Mouse (Mus musculus): ENCODE measurements around the gene Trim47. TPM values are rescaled to one million over a fixed set of nuclear protein-coding genes. Genes with fewer than 3 reads are reported as not detected.

Gene Trim47
- total RNA-seq, 1 experiment from 2014 or later: 19.9 TPM

GRCm38 (mm10) chr11:116088741-116089394 is 38.1 kb downstream of the Trim47 start:
- DNase-seq: no peak

GRCm38 (mm10) chr11:116088188-116088587 is 38.8 kb downstream of the Trim47 start:
- DNase-seq: no peak

- peak; percentile 94 for DNase-seq
These were observed 39.5 kb downstream of the Trim47 start for GRCm38 (mm10) chr11:116087194-116088130.

- DNase-seq: peak; percentile 98
These were observed 40.5 kb downstream of the Trim47 start, which contains the start of gene Wbp2 for GRCm38 (mm10) chr11:116086258-116087193. Wbp2 (minus strand) TSS chr11:116086995.

DNA sequence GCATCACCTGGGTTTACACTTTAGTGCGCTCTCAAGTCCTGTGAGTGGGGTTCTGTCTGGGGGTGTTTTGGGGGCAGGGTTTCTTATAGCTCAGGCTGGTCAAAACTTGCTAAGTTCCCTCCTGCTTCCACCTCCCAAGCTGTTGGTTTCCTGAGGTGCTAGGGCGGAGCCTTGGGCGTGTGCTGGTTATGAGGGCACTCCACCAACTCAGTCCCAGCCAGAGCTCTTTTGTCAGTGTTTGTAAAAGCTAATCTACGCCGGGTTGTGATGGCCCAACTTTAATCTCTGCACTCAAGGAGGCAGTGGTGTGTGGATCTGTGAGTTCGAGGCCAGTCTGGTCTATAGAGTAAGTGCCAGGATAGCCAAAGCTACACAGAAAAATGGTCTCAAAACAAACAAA is 42.8 kb downstream of the Trim47 start:
- no peak for DNase-seq

GRCm38 (mm10) chr11:116083096-116083672 is 43.8 kb downstream of the Trim47 start:
- DNase-seq: no peak

- DNase-seq: peak; percentile 67
These were observed 45.9 kb downstream of the Trim47 start for GRCm38 (mm10) chr11:116081081-116081480.

GRCm38 (mm10) chr11:116079511-116079910 is 47.5 kb downstream of the Trim47 start:
- peak; percentile 72 for DNase-seq

DNA sequence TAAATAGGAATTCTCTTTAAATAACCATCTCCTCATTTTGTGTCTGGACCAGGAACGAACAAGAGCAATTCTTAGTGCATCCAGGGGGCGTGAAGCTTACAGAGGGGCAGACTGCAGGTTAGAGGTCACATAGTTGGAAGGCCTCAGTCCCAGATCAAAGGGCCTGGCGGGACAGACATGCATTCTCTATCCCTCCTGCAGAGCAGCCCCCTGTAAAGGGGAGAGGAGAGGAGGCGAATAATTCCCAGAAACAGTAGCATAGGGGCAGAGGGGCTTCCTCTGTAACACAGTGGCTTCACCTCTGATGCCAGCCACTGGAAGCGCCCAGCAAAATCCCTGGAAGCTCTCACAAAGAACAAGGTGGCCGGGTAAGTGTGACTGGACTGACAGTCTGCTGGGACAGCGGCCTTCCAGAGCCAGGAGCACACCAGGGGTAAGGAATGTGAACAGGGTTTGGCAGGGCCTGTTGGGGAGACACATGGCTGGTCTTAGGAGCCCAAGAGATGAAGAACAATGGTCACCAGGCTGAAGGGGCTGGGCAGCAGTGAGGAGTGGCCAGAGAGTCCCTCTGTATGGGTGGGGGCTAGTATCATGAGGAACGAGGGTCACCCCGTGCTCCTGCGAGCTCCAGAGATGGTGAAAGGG is 48.2 kb downstream of the Trim47 start:
- DNase-seq: no peak

GRCm38 (mm10) chr11:116078221-116078620 is 48.8 kb downstream of the Trim47 start:
- peak; percentile 73 for DNase-seq

DNA sequence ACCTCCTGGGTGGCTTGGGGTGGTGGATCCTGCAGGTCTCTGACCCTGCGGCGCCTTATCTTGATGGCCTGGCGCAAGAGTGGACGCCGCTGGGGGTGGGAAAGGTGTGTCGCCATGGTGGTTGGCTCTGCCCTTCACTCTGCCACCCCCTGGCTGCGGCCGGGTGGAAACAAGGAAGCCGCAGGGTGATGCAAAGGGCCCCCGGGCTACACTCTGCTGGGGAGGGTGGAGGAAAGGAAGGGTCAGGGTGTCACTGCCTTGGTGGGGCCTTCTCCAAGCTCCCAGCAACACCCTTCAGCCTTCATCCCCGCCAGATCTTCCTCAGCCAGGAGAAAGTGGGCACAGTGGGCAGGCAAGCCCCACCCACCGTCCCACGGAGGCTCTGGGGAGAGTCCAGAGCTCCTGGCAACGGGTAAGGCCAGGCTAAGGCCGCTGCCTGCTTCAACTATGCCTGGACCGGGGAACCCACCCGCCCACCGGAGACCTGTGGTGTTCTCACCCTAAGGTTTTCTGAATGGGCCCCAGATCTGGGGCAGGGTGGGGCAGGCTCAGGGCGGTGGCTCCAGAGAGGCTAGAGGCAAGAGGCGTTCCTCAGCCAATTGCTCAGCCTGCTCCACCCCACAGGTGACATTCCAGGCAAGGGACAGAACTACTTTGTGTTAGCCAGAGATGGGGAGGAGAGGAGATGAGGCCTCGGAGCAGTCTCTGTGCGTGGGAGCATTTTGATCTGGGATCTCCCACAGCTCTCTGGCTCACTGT is 49.4 kb downstream of the Trim47 start, which contains the start of gene Unc13d:
Unc13d (minus strand) TSS at position 516 of the 759 bp plus-strand sequence.
- peak; percentile 47 for DNase-seq

GRCm38 (mm10) chr11:116076836-116077235 is 50.2 kb downstream of the Trim47 start:
- DNase-seq: no peak

GRCm38 (mm10) chr11:116076266-116076540 is 50.8 kb downstream of the Trim47 start:
- no peak for DNase-seq

DNA sequence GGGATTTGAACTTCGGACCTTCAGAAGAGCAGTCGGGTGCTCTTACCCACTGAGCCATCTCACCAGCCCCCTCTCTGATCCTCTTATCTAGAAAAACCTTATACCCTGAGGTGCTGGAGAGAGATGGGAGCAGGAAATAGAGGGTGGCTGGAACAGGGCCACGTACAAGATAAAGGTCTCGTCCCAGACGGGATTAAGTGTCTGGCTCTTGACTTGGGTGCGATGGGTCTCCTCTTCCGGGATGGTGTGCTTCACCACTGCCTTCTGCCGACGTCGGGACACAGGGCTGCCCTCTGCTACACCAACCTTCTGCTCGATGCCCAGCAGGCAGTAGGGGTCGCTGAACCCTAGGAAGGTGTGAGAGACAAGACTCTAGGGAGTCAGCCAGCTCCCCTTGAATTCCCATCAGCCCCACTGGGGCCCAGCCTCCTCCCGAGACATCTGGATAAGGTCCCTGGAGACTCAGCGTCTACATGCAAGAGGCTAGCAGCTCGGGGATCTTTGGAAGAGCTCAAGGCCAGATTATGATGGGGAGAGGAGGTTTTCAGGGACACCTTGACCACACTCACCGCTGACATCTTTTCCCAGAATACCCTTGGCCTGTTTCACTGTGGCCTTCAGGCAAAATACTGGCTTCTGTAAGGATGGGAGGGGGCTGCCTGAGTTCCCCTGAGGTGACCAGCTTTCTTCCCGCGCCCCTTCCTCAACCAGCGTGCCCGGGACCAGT is 51.3 kb downstream of the Trim47 start:
- peak; percentile 47 for DNase-seq

- no peak for DNase-seq
These were observed 52.5 kb downstream of the Trim47 start for GRCm38 (mm10) chr11:116074436-116074991.

- DNase-seq: no peak
These were observed 54.4 kb downstream of the Trim47 start for GRCm38 (mm10) chr11:116072608-116073007.

GRCm38 (mm10) chr11:116071510-116071909 is 55.5 kb downstream of the Trim47 start:
- peak; percentile 65 for DNase-seq

DNA sequence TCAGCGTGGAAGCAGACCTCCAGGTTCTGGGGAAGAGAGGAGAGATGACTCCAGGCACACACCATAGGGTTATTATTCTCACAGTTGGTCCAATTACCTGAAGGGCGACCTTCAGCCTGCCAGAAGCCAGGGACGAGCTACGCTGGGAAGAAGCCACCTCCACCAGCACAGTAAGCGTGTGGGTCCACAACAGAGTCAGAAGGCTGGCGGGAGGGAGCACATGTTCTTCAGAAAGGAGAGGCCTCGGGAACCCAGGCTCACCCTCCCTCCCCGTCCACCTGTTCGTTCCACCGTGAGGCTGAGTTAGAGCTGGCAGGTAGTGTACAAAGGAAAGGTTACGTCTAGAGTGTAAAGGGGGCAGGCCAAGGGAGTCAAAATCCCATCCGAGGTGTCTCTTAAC is 61.7 kb downstream of the Trim47 start:
- DNase-seq: no peak

DNA sequence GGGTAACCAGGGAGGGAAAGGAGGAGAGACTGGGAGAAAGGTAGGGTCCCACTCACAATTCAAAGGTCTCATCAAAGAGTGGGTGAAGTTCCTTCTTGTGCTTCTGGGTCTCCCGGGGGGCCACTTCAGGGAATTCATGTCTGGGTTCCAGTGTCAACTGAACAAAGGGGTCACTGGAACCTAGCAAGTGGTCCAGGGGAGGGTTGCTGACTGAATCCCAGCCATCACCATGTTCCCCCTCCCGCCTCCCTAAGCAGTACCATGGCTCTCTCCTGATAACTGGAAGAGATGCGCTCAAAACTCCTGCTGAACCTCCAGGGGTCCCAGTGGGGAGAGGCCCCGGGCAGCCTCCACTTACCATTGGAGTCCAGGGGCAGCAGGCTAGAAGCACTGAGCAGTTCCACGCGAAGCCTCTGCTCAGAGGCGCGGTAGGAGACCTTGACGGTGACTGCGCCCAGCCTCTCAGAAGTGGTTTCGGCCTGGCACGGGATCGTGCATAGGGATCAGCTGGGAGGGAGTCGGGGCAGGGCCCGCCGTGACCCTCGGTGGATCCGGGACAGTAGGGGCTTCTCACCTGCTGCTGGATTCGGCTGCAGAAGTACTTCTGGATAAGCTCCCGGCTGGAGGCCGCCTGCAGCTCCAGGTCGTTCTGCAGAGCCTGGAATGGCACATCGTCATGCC is 62.7 kb downstream of the Trim47 start:
- DNase-seq: peak; percentile 35
